Mouse (Mus musculus) ES-Bruce4 (cell line): Measurements from ENCODE around the gene Wnt9b.

Experiments
- CTCF ChIP-seq: IDR thresholded peaks from one replicate; pipeline ENCODE4 v1.8.1; 2011; ENCODE audit warnings: low read depth, low read length
- EP300 ChIP-seq: IDR thresholded peaks from 2 replicates; pipeline ENCODE4 v1.6.1; 2011; ENCODE audit warnings: low read depth, low read length; ENCODE audit not compliant: insufficient read depth
- POLR2A ChIP-seq: IDR thresholded peaks from one replicate; pipeline ENCODE4 v1.8.1; 2011; ENCODE audit warnings: low read length; ENCODE audit not compliant: insufficient read depth

DNA sequence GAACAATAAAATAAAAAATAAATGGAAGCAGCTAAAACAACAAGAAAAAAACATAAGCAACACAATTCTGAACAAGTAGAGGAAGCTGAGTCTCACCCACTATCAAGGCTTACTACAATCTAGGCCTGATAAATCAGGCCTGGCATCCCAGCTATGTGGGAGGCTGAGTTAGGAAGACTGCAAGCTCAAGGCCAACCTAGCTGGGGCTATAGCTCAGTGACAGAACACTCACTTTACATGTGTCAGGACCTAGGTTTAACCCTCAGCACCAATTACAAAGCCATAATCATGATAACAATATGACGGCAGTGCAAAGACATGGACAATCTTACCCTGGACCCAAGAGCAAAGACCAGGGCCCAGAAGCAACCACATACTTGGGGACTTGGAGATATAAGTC is 58.6 kb downstream of the Wnt9b start:
- TF ChIP-seq CTCF: no peak
- TF ChIP-seq POLR2A: no peak
- no peak for TF ChIP-seq EP300
